Mouse (Mus musculus) cortical plate, adult 2 months (tissue): ENCODE measurements around the gene Mfsd12.

Experiments used
- CTCF ChIP-seq: fragments of 200-500 bp; IDR thresholded peaks from 2 replicates; pipeline ENCODE4 v1.5.1; 2011; ENCODE audit warnings: mild to moderate bottlenecking, control low read depth, low read length; ENCODE audit not compliant: insufficient read depth; ENCODE audit errors: extremely low read depth
- POLR2A ChIP-seq: fragments of 200-500 bp; IDR thresholded peaks from 2 replicates; pipeline ENCODE4 v1.6.1; 2011; ENCODE audit warnings: mild to moderate bottlenecking, low read length, control low read depth; ENCODE audit not compliant: insufficient read depth; ENCODE audit errors: extremely low read depth

DNA sequence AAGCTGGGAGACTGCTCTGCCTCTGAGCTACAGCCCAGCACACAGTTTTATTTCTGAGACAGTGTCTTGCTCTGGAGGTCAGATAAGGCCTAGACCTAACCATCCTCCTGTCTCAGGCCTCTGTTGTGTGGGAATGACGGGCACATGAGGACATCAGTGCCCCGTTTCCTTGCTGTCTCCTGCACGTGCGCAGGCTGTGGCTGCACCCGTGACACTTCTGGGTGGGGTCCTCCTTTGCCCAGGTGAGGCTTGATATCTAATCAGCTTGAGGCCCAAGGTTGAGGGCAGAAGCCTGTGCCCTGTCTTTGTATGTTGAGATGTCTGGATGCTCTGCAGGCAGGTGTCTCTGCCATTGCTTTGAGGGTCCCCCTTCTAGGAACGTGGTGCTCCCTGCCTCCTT is 35.0 kb downstream of the Mfsd12 start:
- no peak for TF ChIP-seq CTCF
- TF ChIP-seq POLR2A, result no peak
